Mouse (Mus musculus) heart, embryonic 13.5 days (tissue): ENCODE data around the gene Atp11c. TPM values are rescaled to one million over a fixed set of nuclear protein-coding genes. Genes with fewer than 3 reads are reported as not detected.

Experiments
- ATAC-seq: fragments of 200-750 bp; cut with Nextera tagmentation; 2 replicates; pipeline ENCODE4 v1.8.0; 2017; ENCODE audit warnings: moderate TSS enrichment; ENCODE audit not compliant: insufficient number of reproducible peaks, low FRiP score, low TSS enrichment; ENCODE audit errors: extremely low read depth
- H3K27ac ChIP-seq: fragments of 300-500 bp; sonication (generic); replicated peaks from 2 replicates; pipeline ENCODE4 v1.5.1; 2015; ENCODE audit warnings: moderate library complexity, mild to moderate bottlenecking, inconsistent platforms
- H3K27me3 ChIP-seq: fragments of 300-500 bp; sonication (generic); replicated peaks from 2 replicates; pipeline ENCODE4 v1.6.1; 2015; ENCODE audit warnings: mild to moderate bottlenecking, inconsistent platforms
- H3K36me3 ChIP-seq: fragments of 300-500 bp; sonication (generic); 2 replicates; pipeline ENCODE4 v1.6.1; 2015; ENCODE audit warnings: mild to moderate bottlenecking, inconsistent platforms
- H3K4me1 ChIP-seq: fragments of 300-500 bp; sonication (generic); 2 replicates; pipeline ENCODE4 v1.6.1; 2015; ENCODE audit warnings: inconsistent platforms
- H3K4me2 ChIP-seq: fragments of 300-500 bp; sonication (generic); 2 replicates; pipeline ENCODE4 v1.6.1; 2015; ENCODE audit warnings: inconsistent platforms, mild to moderate bottlenecking, moderate library complexity
- H3K4me3 ChIP-seq: fragments of 300-500 bp; sonication (generic); 2 replicates; pipeline ENCODE4 v1.5.1; 2015; ENCODE audit warnings: moderate library complexity, mild to moderate bottlenecking, inconsistent platforms
- H3K9ac ChIP-seq: fragments of 300-500 bp; sonication (generic); 2 replicates; pipeline ENCODE4 v1.6.1; 2015; ENCODE audit warnings: inconsistent platforms, mild to moderate bottlenecking, moderate library complexity
- H3K9me3 ChIP-seq: fragments of 300-500 bp; sonication (generic); 2 replicates; pipeline ENCODE4 v1.6.1; 2016; ENCODE audit warnings: inconsistent platforms
- WGBS: fragments of 180-500 bp; shearing (Covaris S2); methylation state at CpG from one replicate; pipeline ENCODE4 v1.1.7; 2015; ENCODE audit warnings: mixed read lengths; 5-methylcytosine and 5-hydroxymethylcytosine counted together
- polyA plus RNA-seq: library from polyadenylated mRNA; unstranded; fragments of >200 nt; fragmentation: Nextera tagmentation; extraction: Ambion mirVana; gene quantifications from 2 replicates; pipeline ENCODE4 v1.2.1, GENCODE M21; 2015

Gene Atp11c
- polyA plus RNA-seq, 1 experiment from 2014 or later = 4.0 TPM

GRCm38 (mm10) chrX:60381711-60382110, 210.8 kb downstream of the Atp11c start:
- Histone ChIP-seq H3K27me3 (no peaks in the 10 kb centered on the region), H3K9me3 (no peaks in the 10 kb centered on the region), H3K4me2 (no peak overlapping the region), H3K9ac (no peak overlapping the region), H3K27ac (no peak overlapping the region), H3K4me3 (no peak overlapping the region), H3K36me3 (no peaks in the 10 kb centered on the region), H3K4me1 (no peaks in the 10 kb centered on the region)
- 72% methylated on average over 2 of the region's 2 CpGs for WGBS
- no peak for ATAC-seq

GRCm38 (mm10) chrX:60380386-60380785, 212.1 kb downstream of the Atp11c start:
- no peak overlapping the region for H3K27ac ChIP-seq
- H3K27me3 ChIP-seq = no peaks in the 10 kb centered on the region
- no peak for ATAC-seq

GRCm38 (mm10) chrX:60348741-60349140, 243.8 kb downstream of the Atp11c start:
- ATAC-seq = no peak
- no peak overlapping the region for H3K9ac ChIP-seq
- no peaks in the 10 kb centered on the region for H3K36me3 ChIP-seq
- 79% methylated on average over 1 of the region's 1 CpGs for WGBS
- H3K4me3 ChIP-seq = no peak overlapping the region
- H3K9me3 ChIP-seq = no peaks in the 10 kb centered on the region
- no peak overlapping the region for H3K27ac ChIP-seq
- H3K4me1 ChIP-seq = no peaks in the 10 kb centered on the region
- no peak overlapping the region for H3K4me2 ChIP-seq
- no peaks in the 10 kb centered on the region for H3K27me3 ChIP-seq

More at GRCm38 (mm10) chrX:60380386-60380785, 212.1 kb downstream of the Atp11c start:
- no peak overlapping the region for H3K4me3 ChIP-seq
- no peak overlapping the region for H3K9ac ChIP-seq
- no peak overlapping the region for H3K4me2 ChIP-seq
- H3K9me3 ChIP-seq = no peaks in the 10 kb centered on the region
- no peaks in the 10 kb centered on the region for H3K4me1 ChIP-seq
- H3K36me3 ChIP-seq = no peaks in the 10 kb centered on the region

- H3K9ac ChIP-seq = no peak overlapping the region
- H3K4me3 ChIP-seq = no peak overlapping the region
- no peaks in the 10 kb centered on the region for H3K27me3 ChIP-seq
- no peak overlapping the region for H3K4me2 ChIP-seq
- ATAC-seq = no peak
- no peaks in the 10 kb centered on the region for H3K9me3 ChIP-seq
- H3K27ac ChIP-seq = no peak overlapping the region
- H3K4me1 ChIP-seq = no peaks in the 10 kb centered on the region
- H3K36me3 ChIP-seq = no peaks in the 10 kb centered on the region
These were observed 247.1 kb downstream of the Atp11c start for GRCm38 (mm10) chrX:60345447-60345846.

DNA sequence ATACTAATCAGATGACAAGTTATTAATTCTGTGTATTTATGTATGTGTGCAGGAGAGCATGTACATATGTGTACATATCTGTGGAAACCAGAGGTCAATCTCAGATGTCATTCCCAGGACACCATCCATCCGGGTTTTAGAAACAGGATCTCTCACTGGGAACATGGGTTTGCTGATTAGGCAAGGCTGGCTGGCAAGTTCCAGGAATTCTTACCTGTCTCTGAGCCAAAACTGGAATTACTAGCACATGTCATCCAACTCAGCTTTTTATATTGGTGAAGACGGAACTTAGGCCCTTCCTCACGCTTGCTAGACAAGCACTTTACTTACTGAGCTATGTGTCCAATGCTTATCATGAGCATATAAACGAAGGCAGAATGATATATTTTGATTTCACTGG, 247.5 kb downstream of the Atp11c start:
- H3K9ac ChIP-seq = no peak overlapping the region
- H3K4me2 ChIP-seq = no peak overlapping the region
- WGBS = 59% methylated on average over 4 of the region's 4 CpGs
- no peaks in the 10 kb centered on the region for H3K36me3 ChIP-seq
- no peak overlapping the region for H3K27ac ChIP-seq
- no peaks in the 10 kb centered on the region for H3K4me1 ChIP-seq
- H3K27me3 ChIP-seq = no peaks in the 10 kb centered on the region
- ATAC-seq = no peak
- no peak overlapping the region for H3K4me3 ChIP-seq
- no peaks in the 10 kb centered on the region for H3K9me3 ChIP-seq

GRCm38 (mm10) chrX:60329735-60330134, 262.8 kb downstream of the Atp11c start:
- no peak overlapping the region for H3K9ac ChIP-seq
- no peak overlapping the region for H3K27ac ChIP-seq
- H3K4me2 ChIP-seq = no peak overlapping the region
- H3K9me3 ChIP-seq = no peaks in the 10 kb centered on the region
- H3K4me1 ChIP-seq = no peaks in the 10 kb centered on the region
- no peaks in the 10 kb centered on the region for H3K27me3 ChIP-seq
- ATAC-seq = no peak
- no peaks in the 10 kb centered on the region for H3K36me3 ChIP-seq
- WGBS = 94% methylated on average over 3 of the region's 3 CpGs
- no peak overlapping the region for H3K4me3 ChIP-seq

- 84% methylated on average over 4 of the region's 4 CpGs for WGBS
- H3K9ac ChIP-seq = no peak overlapping the region
- H3K4me2 ChIP-seq = no peak overlapping the region
- H3K27me3 ChIP-seq = no peaks in the 10 kb centered on the region
- H3K27ac ChIP-seq = no peak overlapping the region
- no peaks in the 10 kb centered on the region for H3K9me3 ChIP-seq
- no peak overlapping the region for H3K4me3 ChIP-seq
- H3K36me3 ChIP-seq = no peaks in the 10 kb centered on the region
- H3K4me1 ChIP-seq = no peaks in the 10 kb centered on the region
- ATAC-seq = no peak
These were observed 271.2 kb downstream of the Atp11c start for GRCm38 (mm10) chrX:60321321-60321720.

GRCm38 (mm10) chrX:60317661-60318060, 274.8 kb downstream of the Atp11c start:
- ATAC-seq = no peak
- Histone ChIP-seq H3K27me3 (no peaks in the 10 kb centered on the region), H3K4me1 (no peaks in the 10 kb centered on the region), H3K9me3 (no peaks in the 10 kb centered on the region), H3K9ac (no peak overlapping the region), H3K27ac (no peak overlapping the region), H3K36me3 (no peaks in the 10 kb centered on the region), H3K4me3 (no peak overlapping the region), H3K4me2 (no peak overlapping the region)
- WGBS = 83% methylated on average over 3 of the region's 3 CpGs

DNA sequence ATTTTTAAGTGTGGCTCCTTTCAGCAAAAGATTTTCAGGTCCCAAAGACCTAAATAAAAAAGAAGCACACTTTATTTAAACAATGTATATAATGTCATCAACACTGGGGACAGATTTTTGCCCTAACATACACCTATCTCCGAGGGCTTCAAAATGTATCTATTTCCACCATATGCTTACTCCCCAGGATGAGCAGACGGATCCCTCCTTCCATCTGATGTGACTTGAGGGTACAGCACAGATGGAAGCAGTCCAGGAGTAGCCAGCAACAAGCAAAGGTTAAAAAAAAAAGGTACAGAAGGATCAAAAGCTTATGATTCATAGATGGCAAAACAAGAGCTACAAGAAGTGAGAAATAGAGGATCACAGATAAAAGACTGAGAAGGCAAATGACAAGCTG, 300.2 kb downstream of the Atp11c start:
- ATAC-seq = no peak
- no peak overlapping the region for H3K9ac ChIP-seq
- no peaks in the 10 kb centered on the region for H3K9me3 ChIP-seq
- no peak overlapping the region for H3K4me2 ChIP-seq
- no peak overlapping the region for H3K27ac ChIP-seq
- H3K4me1 ChIP-seq = no peaks in the 10 kb centered on the region
- 0 out of 2 replicates have a peak, but pooled peaks cover 5% of the 10 kb centered on the region for H3K36me3 ChIP-seq
- H3K4me3 ChIP-seq = no peak overlapping the region
- H3K27me3 ChIP-seq = no peaks in the 10 kb centered on the region
- WGBS = 72% methylated on average over 2 of the region's 2 CpGs

DNA sequence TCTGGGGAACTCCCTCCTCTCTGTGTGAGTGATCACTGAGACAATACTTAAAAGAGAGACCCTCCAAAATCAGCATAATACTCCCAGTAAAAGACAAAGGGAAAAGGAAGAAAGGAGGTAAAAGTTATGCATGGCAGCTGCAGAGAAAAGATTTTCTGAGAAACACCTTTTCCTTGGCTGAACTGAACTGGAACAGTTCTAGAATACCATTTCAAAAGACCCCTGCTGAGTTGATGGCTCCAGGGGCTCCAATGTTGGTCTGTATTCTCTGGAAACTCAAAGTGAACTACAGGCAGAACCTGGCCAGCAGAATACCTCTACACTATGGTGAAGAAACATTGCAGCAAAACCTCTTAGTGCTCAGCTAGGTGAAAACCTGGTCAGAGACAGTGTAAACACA, 337.2 kb downstream of the Atp11c start:
- no peaks in the 10 kb centered on the region for H3K27me3 ChIP-seq
- no peaks in the 10 kb centered on the region for H3K9me3 ChIP-seq
- no peaks in the 10 kb centered on the region for H3K4me1 ChIP-seq
- H3K9ac ChIP-seq = no peak overlapping the region
- ATAC-seq = no peak
- H3K36me3 ChIP-seq = no peaks in the 10 kb centered on the region
- H3K27ac ChIP-seq = no peak overlapping the region
- H3K4me2 ChIP-seq = no peak overlapping the region
- no peak overlapping the region for H3K4me3 ChIP-seq

DNA sequence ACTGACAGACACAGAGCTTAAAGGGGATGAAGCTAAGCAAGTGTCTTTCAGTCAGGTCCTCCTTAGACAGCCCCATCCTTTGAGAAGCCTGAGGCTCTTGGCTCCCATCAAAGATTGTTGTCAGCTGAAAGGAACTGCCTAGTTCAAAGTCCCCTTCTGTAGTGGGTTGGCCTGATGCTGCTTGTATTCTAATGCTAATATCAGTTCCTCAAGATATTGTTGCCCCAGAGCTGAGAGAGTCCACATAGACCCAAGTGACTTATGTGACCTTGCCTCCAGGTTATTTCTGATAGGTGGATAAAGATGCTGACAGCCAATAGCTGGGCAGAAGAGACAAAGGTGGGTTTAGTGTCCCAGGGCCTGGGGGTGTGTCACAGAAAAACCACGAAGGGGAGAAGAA, 404.8 kb downstream of the Atp11c start:
- Histone ChIP-seq H3K9me3 (no peaks in the 10 kb centered on the region), H3K9ac (no peak overlapping the region), H3K4me1 (no peaks in the 10 kb centered on the region), H3K4me2 (no peak overlapping the region), H3K4me3 (no peak overlapping the region), H3K27ac (no peak overlapping the region), H3K27me3 (no peaks in the 10 kb centered on the region), H3K36me3 (no peaks in the 10 kb centered on the region)
- ATAC-seq = no peak
- 32% methylated on average over 1 of the region's 1 CpGs for WGBS

GRCm38 (mm10) chrX:60182611-60183010, 409.9 kb downstream of the Atp11c start:
- H3K4me1 ChIP-seq = no peaks in the 10 kb centered on the region
- peaks cover 21% of the 10 kb centered on the region for H3K27me3 ChIP-seq
- H3K4me3 ChIP-seq = no peak overlapping the region
- H3K36me3 ChIP-seq = no peaks in the 10 kb centered on the region
- no peak overlapping the region for H3K27ac ChIP-seq
- 44% methylated on average over 3 of the region's 3 CpGs for WGBS
- H3K4me2 ChIP-seq = no peak overlapping the region
- H3K9me3 ChIP-seq = no peaks in the 10 kb centered on the region
- no peak for ATAC-seq
- H3K9ac ChIP-seq = no peak overlapping the region
